Mouse (Mus musculus): ENCODE results near the gene Churc1.

- TF ChIP-seq POLR2A (IDR thresholded peaks at IDR 0.05; ENCODE audit: low read depth, low read length) (no peak), CTCF (conservative IDR thresholded peaks at IDR 0.05; ENCODE audit: insufficient read depth, insufficient read length, low read depth, low read length) (no peak)
These were observed 15.5 kb downstream of the Churc1 start for GRCm38 (mm10) chr12:76780639-76781468.

Data from kidney, adult 2 months (tissue).